Mouse (Mus musculus) CD4-positive, CD25-positive, alpha-beta regulatory T cell (primary cell): ENCODE results near the gene Olfr1246. TPM values are rescaled to one million over a fixed set of nuclear protein-coding genes. Genes with fewer than 3 reads are reported as not detected.

ENCODE experiments used
- polyA plus RNA-seq: library from polyadenylated mRNA; unstranded; fragments of 100-300 nt; shearing (Covaris generic); gene quantifications from one replicate; pipeline ENCODE4 v1.2.1, GENCODE M21; 2017

The Olfr1246 gene
- polyA plus RNA-seq = not detected

DNA sequence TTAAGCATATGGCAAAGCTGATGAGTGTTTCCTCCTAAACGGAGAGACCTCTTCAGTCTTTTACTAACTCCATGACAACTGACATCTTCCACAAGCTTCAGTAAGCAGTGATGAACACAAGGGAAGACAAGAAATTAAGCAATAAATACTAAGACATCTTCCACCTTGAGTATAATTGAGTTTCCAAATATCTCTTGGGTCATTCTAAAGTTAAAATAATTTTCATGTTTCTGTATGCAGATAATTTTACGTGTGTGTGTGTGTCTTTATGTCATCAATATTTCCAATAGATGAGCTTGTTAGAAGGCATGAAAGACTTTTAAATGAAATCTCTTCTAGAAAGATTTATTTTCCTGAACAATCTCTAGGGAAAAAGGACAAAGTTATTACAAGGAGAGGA lies at the start of gene Olfr1246:
Gene Olfr1246, minus strand, starts transcription at position 101 of the 400 bp plus-strand sequence.

GRCm38 (mm10) chr2:89634883-89635282 lies 41.9 kb upstream of the Olfr1246 start, which contains the start of gene Olfr1249:
TSS of gene Olfr1249 (minus strand) at chr2:89634983.

DNA sequence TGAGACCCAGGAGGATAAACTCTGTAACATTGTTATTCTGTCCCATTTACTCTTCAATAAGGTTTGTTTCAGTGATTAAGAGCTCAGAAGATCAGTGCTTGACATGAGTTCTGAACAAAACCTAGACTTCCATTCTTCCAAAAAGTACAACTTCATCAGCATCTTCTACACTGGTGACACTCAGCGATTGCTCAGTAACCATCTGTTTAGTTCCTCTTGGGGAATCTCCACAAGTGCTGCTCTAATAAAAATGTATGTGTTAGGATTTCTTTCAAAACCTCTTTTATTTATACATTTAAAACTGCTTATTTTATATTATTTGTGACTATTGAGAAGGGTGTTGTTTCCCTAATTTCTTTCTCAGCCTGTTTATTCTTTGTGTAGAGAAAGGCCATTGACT lies 25.2 kb upstream of the Olfr1246 start, which contains the start of gene Olfr1248:
Gene Olfr1248, minus strand, starts transcription at position 101 of the 400 bp plus-strand sequence.

GRCm38 (mm10) chr2:89614030-89614429 lies 21.1 kb upstream of the Olfr1246 start, which contains the start of gene Olfr1247:
TSS of gene Olfr1247 (minus strand) at chr2:89614130.

GRCm38 (mm10) chr2:89578347-89578746 lies 14.6 kb downstream of the Olfr1246 start, which contains the start of gene Olfr1245:
TSS of gene Olfr1245 (minus strand) at chr2:89578447.

Other genes with a start within 250 kb of the Olfr1246 start
- not detected for gene Olfr1234, start 228.3 kb downstream of the Olfr1246 start, polyA plus RNA-seq
- not detected for gene Olfr1238, start 183.5 kb downstream of the Olfr1246 start, polyA plus RNA-seq
- gene Olfr1239, start 172.8 kb downstream of the Olfr1246 start, polyA plus RNA-seq = not detected
- gene Olfr1240, start 150.2 kb downstream of the Olfr1246 start, polyA plus RNA-seq = not detected
- gene Olfr1241, start 106.0 kb downstream of the Olfr1246 start, polyA plus RNA-seq = not detected
- gene Olfr1242, start 94.8 kb downstream of the Olfr1246 start, polyA plus RNA-seq = not detected
- not detected for gene Olfr1243, start 61.7 kb downstream of the Olfr1246 start, polyA plus RNA-seq
- gene Olfr1245, start 14.7 kb downstream of the Olfr1246 start, polyA plus RNA-seq = not detected
- 0.02 TPM for gene Olfr1247, start 21.0 kb upstream of the Olfr1246 start, polyA plus RNA-seq
- not detected for gene Olfr1248, start 25.1 kb upstream of the Olfr1246 start, polyA plus RNA-seq
- gene Olfr1249, start 41.8 kb upstream of the Olfr1246 start, polyA plus RNA-seq = not detected
- gene Olfr1250, start 68.3 kb upstream of the Olfr1246 start, polyA plus RNA-seq = not detected
- not detected for gene Olfr1251, start 78.8 kb upstream of the Olfr1246 start, polyA plus RNA-seq
- not detected for gene Olfr1252, start 131.9 kb upstream of the Olfr1246 start, polyA plus RNA-seq
- not detected for gene Olfr1253, start 163.9 kb upstream of the Olfr1246 start, polyA plus RNA-seq
- not detected for gene Olfr1254, start 200.5 kb upstream of the Olfr1246 start, polyA plus RNA-seq
- not detected for gene Olfr1255, start 218.9 kb upstream of the Olfr1246 start, polyA plus RNA-seq
- gene Olfr1256, start 248.4 kb upstream of the Olfr1246 start, polyA plus RNA-seq = not detected